Mouse (Mus musculus) adrenal gland, adult 2 months (tissue): ENCODE results near the gene Parp9. TPM values are rescaled to one million over a fixed set of nuclear protein-coding genes. Genes with fewer than 3 reads are reported as not detected.
A peak's percentile ranks its signal among the peaks of the same experiment; 100 is the strongest.
"Not testable (repeated sequence)": the region's sequence is repeated elsewhere in the genome, so short reads cannot be mapped to it uniquely, and the experiment has no call there.

Experiments used
- DNase-seq: peaks from one replicate; pipeline ENCODE4 v3.0.0; 2021
- polyA plus RNA-seq: library from polyadenylated mRNA; depleted of rRNA; stranded (reverse); fragments of >200 nt; gene quantifications from 2 replicates; pipeline ENCODE4 v1.2.3, GENCODE M21; 2012
- total RNA-seq, 2 experiments: library from RNA; stranded (reverse); gene quantifications; 2 replicates each; pipeline ENCODE4 v1.2.3; 2021

Gene Parp9
- total and polyA plus RNA-seq, 3 experiments = 1.8 to 15.4 (median 10.7) TPM

GRCm38 (mm10) chr16:35924341-35924740 is 13.9 kb upstream of the Parp9 start:
- DNase-seq = no peak

- peak; percentile 47 for DNase-seq
Measured at GRCm38 (mm10) chr16:35932179-35933055, 5.9 kb upstream of the Parp9 start.

GRCm38 (mm10) chr16:35933181-35933580 is 5.1 kb upstream of the Parp9 start:
- peak; percentile 31 for DNase-seq

- peak; percentile 40 for DNase-seq
Measured at GRCm38 (mm10) chr16:35939261-35939660, 991 bp downstream of the Parp9 start.

GRCm38 (mm10) chr16:35939690-35940089 is 1.4 kb downstream of the Parp9 start:
- peak; percentile 91 for DNase-seq

- DNase-seq = no peak
Measured at GRCm38 (mm10) chr16:35941382-35941781, 3.1 kb downstream of the Parp9 start.

GRCm38 (mm10) chr16:35949264-35949663 is 11.0 kb downstream of the Parp9 start:
- no peak for DNase-seq

- DNase-seq = no peak
Measured at GRCm38 (mm10) chr16:35951216-35951615, 12.9 kb downstream of the Parp9 start.

GRCm38 (mm10) chr16:35952628-35953130 is 14.4 kb downstream of the Parp9 start:
- DNase-seq = no peak

GRCm38 (mm10) chr16:35965991-35966390 is 27.7 kb downstream of the Parp9 start:
- DNase-seq = not testable (repeated sequence)

GRCm38 (mm10) chr16:35966411-35967115 is 28.3 kb downstream of the Parp9 start:
- DNase-seq = no peak

- no peak for DNase-seq
Measured at GRCm38 (mm10) chr16:35967319-35967718, 29.0 kb downstream of the Parp9 start.

- DNase-seq = no peak
Measured at GRCm38 (mm10) chr16:35968149-35968548, 29.9 kb downstream of the Parp9 start.

- DNase-seq = no peak
Measured at GRCm38 (mm10) chr16:35974021-35974420, 35.8 kb downstream of the Parp9 start.

GRCm38 (mm10) chr16:35978450-35978849 is 40.2 kb downstream of the Parp9 start, which contains the start of gene Kpna1:
Gene Kpna1 (plus strand): TSS chr16:35978750.
- not testable (repeated sequence) for DNase-seq

- peak; percentile 99 for DNase-seq
Measured at GRCm38 (mm10) chr16:35981363-35981821, 43.1 kb downstream of the Parp9 start.

- DNase-seq = peak; percentile 5
Measured at GRCm38 (mm10) chr16:35982506-35982901, 44.2 kb downstream of the Parp9 start.

- DNase-seq = peak; percentile 96
Measured at GRCm38 (mm10) chr16:35982902-35983516, 44.7 kb downstream of the Parp9 start.

- peak; percentile 81 for DNase-seq
Measured at GRCm38 (mm10) chr16:35983517-35984101, 45.3 kb downstream of the Parp9 start.

GRCm38 (mm10) chr16:35984471-35984870 is 46.2 kb downstream of the Parp9 start:
- DNase-seq = peak; percentile 8

- DNase-seq = no peak
Measured at GRCm38 (mm10) chr16:35987930-35988329, 49.7 kb downstream of the Parp9 start.

- no peak for DNase-seq
Measured at GRCm38 (mm10) chr16:35992391-35992790, 54.1 kb downstream of the Parp9 start.
